Mouse (Mus musculus): ENCODE data around the gene Slc24a4. TPM values are rescaled to one million over a fixed set of nuclear protein-coding genes. Genes with fewer than 3 reads are reported as not detected.
"Not testable (repeated sequence)": the region's sequence is repeated elsewhere in the genome, so short reads cannot be mapped to it uniquely, and the experiment has no call there.

The Slc24a4 gene
- total RNA-seq, 2 experiments from 2014 or later = 43.0 to 47.4 TPM

DNA sequence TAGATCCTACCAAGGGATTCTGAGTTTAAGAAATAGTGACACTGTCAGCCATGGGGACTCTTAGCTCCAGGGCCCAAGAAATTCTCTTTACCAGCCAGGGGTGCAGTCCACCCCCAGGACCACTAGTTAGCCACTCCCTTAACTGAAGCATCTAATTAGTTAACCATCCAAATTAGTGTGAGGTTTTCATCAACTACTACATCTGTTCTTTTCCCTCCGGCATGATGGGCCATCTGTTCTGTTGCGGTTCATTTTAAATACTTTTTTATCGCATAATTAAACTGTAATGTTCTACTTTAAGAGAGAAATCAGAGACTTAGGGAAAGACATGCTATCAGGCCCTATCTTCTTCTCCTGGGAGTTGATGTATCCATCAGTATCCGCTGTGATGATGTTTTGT is 121.8 kb downstream of the Slc24a4 start:
- peak; percentile 37 to 43 for DNase-seq

DNA sequence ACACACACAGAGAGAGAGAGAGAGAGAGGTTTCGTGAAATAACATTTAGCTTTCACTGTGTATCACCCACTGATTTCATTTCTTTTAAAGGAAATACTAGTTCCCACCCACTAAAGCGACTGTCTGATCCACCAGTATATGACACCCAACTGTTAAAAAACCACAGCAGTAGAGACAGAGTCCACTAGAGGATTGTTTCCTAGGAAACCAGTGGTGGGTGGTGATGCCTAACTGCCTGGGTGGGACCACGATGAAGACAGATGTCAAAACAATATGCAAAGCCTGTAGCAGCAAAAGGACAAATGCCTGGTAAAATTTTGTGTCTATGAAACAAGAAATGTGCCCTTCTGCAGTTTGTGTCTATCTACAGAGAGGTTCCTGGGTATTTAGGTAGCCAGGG is 122.5 kb downstream of the Slc24a4 start:
- peak in 1 of 2 experiments; percentile 45 for DNase-seq

DNA sequence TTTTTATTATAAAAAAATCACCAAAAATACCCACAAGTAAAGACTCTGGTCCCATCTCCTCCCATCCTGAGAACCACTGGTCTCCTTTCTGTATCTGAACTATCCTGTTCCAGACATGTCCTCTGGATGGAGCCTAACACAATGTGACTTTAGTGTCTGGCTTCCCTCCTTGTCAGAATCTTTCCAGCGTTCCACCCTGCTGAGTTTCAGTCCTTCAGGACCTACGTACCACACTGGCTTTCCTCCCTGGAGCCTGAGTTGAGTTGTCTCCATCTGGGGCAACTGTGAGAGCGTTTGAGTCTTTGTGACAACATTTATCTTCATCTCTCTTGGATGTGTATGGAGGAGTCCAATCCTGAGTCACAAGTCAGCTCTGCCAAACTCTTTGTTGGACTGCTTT is 123.5 kb downstream of the Slc24a4 start:
- DNase-seq = no peak

DNA sequence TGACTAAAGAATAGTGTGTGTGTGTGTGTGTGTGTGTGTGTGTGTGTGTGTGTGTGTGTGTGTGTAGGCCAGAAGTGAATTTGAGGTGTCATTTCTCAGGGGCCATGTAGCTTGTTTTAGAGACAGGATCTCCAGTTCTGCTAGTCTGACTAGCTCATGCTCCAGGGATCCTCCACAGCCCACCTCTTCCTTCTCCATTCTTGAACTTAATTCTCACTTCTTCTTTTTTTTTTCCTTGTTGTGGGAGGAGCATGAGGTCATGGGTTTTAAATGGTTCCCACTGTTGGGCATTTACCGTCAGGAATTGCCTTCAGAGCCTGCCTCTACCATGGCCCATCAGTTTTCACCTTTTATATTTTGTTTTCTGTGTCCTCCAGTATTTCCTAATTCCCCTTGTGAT is 124.0 kb downstream of the Slc24a4 start:
- DNase-seq = no peak

DNA sequence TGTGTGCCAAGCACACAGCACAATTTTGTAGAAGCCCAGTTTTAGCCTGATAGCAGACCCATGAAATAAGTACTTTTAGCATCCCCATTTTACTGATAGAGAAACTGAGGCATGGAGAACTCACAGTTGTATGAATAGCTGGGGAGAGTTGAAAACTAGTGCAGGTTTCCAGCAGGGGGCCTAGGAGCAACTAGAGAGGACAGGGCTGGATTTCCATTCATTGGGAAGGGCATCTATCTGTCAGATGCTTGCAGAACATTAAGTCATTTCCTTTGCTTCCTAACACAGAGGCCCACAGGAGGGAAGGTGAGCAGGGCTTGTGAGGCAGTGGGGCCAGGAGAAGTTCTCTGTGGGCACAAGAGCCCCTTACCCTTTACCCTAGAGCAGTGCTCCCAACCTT is 126.5 kb downstream of the Slc24a4 start:
- no peak for DNase-seq

DNA sequence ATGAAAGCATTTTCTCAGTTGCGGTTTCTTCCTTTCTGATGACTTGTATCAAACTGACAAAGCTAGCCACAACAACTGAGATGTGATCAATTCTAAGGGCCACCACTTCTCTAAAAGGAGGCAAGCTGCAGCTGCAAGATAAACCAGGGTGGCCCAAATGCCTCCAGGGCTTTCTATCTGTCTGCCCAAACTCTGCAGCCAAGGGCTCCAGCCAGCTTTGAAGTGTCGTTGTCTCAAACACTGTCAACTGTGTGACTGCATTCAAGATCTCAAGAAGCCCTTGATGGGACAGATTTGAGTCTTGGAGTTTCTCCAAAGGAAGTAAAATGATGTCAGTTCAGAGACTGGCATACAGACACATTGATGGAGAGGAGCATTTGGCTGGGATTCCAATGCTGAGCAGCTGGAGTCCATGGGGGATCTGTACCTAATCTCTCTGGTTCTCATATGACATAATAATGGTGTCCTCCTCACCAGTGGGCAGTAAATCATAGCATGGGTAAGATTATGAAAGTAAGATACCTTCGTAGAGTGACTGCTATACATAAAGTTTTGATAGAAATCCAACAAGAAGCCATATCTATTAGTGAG is 130.1 kb downstream of the Slc24a4 start:
- DNase-seq = no peak

DNA sequence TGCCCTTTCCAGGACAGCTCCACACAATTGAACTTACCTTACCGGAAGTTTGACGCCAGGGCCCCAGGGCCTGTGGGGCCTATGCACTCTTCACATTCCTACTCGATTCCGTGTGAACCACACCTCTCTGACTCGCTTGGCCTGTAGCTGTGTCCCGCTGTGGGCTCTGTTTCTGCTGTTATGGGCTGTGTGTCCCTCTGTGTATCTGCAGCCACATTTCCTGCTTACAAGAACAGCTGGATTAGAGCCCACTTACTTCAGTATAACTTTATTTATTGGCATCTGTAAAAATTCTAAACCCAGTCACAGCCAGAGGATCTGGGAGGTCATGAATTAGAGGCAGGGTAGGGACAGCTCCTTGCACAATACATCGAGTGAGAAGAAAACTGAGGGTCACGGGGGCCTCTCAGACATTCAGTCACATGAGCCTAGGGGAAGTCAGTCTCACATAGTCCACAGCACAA is 133.4 kb downstream of the Slc24a4 start:
- no peak for DNase-seq

DNA sequence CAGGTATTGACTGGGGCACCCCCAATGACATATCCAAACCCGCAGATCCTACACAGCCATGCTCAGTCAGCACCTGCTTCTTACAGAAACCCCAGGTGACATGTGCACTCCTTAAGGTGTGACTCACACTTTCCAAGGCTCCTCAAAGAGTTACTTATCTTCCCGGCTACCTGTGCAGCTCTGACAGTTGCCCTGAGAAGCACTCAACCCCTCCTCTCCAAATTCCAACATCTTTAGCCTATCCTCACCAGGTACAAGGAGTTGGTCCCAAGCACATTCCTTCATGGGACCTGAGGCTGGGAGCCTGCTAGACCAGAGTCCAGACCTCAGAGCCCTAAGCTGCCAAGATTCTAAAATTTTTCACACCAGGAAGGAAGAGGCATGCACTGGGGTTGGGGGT is 134.3 kb downstream of the Slc24a4 start:
- DNase-seq = no peak

DNA sequence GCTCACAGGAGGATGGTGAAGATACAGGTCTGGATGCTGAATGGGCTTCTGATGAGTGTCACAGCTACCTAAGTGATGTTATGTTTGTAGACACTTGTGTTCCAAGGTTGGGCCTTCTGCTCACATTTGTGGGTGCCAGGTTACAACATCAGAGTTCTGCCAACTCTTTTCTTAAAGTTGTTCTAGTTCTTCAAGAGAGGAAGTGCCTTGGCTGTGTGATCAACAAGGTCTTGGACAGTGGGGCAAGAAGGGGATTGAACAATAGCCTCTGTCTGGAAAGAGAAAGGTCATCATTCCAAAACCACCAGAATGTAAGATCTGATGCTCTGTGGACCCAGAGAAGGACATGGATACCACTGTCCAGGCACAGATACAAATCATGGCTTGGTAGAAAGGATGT is 134.7 kb downstream of the Slc24a4 start:
- DNase-seq = no peak

DNA sequence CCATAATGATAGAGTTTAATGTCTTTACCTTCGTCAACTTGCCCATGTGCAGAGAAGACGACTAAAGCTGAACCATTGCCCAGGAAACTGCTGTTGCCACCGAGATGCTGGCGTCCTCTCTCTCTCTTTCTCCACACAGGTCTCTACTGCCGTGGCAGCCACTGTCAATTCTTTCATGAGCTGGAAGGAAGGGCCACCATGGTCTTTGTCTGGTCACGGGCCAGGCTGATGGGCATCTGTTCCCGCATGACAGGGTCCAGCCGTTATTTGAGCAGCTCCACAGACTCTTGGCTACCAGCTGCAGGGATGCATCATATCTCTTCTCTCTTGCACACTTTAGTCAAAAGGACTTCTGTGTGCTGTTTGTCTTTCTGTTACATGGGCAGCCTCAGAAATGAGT is 137.9 kb downstream of the Slc24a4 start:
- no peak for DNase-seq

DNA sequence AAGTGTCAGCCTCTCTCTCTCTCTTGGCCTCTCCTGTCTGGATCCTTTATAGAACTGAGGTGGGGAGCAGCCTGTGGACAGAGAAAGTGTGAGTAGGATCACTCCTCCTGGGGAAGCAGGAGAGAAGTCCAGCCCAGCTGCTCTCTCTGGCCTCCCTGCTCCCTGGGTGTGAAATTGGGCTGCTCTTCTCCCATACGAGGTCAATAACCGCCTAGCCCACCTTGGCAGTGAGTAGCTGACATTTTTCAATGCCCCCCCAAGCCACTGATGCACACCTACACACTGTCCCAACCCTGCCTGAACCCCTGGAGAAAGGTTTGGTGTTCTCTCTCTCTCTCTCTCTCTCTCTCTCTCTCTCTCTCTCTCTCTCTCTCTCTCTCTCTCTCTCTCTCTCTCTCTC is 140.6 kb downstream of the Slc24a4 start:
- DNase-seq = no peak

DNA sequence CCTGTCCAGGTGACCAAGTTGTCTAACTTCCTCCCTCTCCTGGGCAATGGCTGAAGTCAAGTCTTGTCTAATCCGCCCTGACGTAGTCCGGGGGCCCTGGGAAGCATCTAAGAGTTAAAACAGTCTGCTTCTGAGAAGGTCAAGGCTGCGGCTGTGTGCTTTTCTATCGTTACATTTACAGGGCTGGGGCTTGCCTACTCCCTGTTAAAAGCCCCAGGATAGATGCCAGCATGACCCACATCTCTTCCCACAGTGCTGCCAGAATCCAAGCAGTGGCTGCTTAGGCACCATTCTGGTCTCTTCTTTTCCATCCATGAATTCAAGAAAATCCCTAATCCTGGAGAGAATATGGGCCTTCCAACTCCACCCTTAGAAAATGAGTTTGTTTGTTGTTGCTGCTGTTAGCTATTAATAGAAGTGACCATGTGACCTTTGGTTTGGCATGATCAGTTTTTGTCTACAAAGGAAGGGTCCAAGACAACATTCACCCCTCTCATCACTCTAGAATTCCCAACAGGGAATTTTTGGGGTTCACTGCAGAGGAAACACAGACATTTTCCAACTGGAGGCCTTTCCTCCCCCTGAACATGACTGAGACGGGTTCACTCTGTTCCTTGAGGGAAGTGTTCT is 142.4 kb downstream of the Slc24a4 start:
- DNase-seq = no peak

DNA sequence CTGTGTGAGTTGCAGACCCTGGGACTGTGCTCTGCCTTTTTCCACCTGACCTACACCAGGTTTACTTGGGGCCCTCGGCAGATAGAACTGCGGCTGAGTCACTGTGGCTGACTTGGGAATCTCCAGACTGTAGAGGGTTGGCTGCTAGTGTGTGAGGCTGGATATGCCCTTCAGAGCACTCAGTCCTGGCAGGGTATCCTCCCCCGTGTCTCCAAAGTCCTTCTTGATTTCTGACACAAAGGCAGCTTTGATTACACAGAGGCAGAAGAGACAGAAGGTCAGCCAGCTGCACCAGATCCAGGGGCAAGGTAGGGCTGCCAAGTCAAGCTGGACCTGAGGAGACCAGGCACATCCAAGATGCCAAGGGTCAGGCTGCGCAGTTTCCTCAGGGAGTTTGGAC is 142.9 kb downstream of the Slc24a4 start:
- no peak for DNase-seq

DNA sequence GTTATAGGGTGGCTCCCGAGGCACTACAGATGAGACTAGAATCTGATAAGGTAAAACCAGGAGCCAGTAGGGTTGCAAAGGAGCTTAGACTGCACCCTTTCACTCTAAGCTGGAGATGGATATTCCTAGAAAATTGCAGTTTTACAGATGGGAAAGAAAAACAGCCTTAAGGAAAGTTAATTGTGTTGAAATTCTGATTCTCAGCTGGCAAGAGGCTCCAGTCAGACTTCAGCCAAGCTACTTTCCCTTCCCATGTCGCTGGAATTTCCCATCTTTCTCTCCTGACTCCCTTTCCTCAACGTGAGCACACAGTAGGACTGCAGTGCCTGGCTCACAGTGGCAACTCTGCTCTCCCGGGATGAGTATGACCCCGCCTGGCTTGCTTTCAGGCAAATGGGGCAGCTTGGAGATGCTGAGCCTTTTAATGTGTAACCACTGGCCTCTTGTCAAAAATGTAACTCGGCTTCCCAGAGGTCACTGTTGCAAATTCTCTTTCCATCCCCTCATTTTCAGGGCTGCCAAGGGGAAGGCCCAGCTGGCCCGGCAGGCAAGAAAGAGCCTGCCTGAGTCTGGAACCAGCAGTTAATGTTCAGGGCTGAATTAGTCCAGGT is 147.4 kb downstream of the Slc24a4 start:
- DNase-seq = no peak

DNA sequence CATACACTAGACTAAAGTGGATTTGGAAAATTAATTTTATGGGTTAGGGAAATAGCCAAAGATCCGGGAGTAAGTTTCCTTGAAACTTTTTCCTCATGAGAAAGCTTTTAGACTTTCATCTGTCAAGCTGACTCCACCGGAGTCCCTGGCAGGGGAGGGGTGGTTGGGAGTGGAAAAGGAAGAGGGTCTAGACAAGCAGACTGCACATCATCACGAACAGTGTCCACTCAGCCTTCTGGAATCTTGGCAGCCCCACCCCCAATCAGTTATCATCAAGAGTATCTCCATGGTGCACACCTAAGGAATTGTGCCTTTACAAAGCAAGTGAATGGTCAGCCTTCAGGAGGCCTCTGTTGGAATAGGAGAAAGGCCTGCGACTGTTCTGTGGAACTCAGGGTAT is 151.8 kb downstream of the Slc24a4 start:
- DNase-seq = not testable (repeated sequence)

DNA sequence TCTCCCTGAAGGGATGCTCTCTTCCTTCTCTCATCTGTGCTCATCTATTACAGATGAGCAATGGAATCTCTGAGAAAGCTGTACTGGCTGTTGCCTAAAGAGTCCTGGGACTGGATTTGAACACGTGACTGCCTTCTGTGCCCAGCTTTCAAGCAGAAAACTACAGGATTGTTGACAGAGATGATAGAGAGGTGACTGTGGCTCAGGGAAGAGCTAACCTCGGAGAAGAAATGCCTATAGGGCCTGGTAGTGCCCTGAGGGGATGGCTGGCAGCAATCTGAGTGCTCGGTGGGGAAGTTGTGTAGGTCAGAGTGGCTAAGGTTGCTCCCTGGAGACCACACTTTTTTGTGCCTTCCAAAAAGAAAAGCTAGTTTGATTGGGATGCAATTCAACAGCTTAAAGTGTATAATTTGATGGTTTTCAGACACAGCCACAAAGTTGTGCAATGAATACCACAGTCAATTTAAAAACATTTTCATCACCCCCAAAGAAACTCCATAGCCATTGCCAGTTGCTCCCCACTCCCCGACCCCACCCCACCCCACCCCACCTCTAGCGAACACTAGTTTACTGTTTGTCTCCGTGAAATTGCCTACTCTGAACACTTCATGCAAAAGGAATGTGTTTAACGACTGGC is 152.5 kb downstream of the Slc24a4 start:
- no peak for DNase-seq

DNA sequence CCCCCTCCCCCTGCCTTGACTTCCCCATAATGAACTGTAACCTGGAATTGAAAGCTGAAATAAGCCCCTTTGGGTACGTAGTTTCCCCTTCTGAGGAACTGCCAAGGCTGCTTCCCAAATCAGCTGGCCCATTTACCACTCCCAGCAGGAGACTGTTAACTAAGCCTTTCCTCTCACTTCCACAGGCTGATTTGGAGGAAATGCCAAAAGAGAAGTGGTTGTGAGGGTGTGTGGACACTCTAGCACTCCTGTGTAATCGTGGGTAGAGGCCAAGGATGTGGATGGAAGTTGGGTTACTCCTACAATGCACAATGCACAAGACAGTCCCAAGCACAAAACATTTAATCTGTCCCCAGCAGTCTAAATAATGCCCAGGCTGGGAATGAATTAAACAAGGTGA is 153.6 kb downstream of the Slc24a4 start:
- no peak for DNase-seq

DNA sequence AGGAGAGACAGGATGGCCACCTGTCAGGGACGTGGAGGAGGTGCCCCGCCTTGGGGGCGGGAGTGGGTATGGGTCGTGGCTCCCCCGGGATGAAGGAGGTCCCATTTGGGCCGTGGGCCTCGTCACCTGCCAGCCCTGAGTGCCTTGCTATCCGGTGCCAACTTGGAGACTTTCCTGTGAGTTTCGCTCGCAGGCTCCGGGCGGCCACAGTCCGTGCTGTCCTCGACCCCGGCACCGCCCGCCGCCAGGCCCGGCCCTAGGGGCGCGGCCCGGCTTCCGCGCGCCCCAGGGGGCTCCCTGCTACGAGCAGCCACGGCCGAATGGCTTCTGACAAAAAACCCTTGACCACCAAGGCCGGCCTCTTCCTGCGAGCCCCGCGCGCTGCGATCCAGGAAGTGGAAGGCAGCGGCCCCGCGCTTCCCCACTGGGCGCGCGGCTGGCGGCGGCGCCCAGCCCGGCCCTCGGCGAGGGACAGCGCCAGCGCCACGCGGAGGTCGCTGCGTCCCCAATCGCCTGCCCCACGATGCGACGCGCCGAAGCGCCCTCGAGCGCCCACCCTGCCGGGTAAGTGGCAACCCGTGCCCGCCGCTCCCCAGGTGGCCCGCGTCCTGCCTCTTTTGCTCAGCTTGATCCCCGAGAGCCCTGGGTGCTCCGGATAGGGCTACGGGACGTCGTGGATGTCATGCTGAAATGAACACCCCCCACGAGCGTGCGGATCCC is 154.4 kb downstream of the Slc24a4 start, which contains the start of gene Rin3:
TSS of gene Rin3 (plus strand) at position 286 of the 720 bp plus-strand sequence.
- no peak for DNase-seq

DNA sequence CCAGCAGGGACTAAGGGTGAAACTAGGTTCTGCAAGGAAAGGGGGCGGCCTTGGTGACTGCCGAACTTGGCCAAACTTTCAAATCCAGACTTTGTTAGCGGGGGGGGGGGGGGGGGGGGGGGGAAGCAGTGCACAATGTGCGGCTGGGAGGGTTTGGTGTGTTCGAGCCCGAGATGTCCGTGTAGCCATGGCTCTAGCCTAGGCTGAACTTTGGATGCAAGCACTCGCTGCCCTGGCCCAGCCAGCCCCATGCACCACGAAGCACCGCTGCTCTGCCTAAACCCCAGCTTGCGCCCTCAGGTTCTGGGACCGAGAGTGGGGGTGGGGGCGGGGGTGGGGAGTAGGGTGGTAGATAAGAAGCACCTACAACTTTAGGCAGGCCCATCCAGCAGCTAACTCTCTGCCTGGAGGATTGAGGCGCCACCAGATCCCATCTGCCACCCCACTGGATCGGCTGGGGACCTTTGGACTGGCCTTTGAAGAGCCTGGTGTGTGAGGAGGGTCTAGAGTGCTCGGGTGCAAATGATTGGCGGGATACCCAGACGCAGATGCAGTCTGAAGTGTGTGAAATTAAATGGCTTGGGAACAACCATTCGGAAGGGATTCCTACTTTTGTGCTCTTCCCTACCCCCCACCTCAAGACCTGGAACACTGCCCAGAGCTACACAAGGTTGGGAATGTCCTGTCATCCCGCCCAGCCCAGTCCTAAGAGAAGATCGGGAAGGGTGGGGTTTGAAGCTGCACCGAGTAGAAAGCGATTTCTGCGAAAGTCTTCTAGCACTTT is 155.1 kb downstream of the Slc24a4 start:
- DNase-seq = no peak

DNA sequence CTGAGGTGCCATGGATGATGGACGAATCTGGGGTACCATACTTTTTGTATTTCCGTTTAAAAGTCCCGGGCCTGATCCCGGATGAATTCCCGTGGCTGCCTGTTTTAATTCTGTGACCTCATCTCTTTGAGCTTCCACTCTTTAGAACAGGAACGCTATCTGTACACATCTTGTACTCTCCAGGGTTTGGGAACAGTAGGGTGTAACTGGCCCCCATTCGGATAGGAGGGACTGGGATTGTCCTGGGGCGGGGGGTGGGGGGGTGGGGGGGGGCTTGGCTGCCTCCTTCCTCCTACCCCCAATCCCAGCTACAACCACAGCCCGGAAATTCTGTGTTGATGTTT is 155.7 kb downstream of the Slc24a4 start:
- DNase-seq = no peak

DNA sequence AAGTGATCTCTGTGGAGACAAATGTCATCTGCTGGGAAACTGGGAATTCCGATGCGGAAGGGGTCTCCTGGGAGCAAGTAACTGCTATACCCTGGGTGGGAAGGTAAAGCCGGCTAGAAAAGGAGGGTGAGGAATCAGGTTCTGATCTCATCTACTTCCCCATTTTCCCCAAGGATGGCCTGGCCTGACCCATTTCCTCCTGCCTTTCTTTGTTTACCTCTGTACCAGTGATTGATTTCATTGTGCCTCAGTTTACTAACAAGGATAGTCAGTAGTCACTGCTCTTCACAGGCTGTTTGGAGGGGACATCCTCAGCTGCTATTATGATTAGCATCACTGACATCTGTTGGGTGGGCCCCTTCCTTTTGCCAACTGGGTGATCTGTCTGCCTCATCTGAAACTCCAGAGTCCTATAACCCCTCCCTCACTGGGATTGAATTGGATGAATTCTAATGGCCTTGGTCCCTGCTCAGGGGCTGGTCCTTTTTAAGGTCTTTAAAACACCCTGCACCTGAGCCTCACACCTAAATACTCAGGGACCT is 156.2 kb downstream of the Slc24a4 start:
- no peak for DNase-seq

DNA sequence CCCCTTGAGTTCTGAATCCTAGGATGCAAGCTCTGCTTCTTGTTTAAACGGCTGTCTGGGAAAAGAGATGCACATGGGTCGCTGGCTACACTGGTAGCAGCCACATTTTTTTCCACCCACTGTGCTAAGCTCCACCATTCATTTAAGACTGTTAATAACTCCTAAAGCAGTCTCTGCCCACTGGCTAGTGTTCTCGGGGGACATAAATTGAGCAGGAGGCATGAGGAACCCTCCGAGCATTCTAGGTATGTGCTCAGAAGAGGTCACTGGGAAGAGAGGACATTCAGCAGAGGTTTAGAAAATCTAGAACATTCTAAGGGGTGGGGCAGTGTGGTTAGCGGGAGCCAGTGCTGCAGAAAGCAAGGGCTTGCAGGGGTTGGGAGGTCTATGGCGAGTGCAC is 156.8 kb downstream of the Slc24a4 start:
- DNase-seq = no peak

Data from layer of hippocampus, postnatal 36 days (tissue).